Mouse (Mus musculus) kidney, adult 9 months (tissue): ENCODE results near the gene Ugt1a7c.

ENCODE experiments used
- DNase-seq: peaks from one replicate; pipeline ENCODE4 v3.0.0; 2022

Ugt1a7c gene

DNA sequence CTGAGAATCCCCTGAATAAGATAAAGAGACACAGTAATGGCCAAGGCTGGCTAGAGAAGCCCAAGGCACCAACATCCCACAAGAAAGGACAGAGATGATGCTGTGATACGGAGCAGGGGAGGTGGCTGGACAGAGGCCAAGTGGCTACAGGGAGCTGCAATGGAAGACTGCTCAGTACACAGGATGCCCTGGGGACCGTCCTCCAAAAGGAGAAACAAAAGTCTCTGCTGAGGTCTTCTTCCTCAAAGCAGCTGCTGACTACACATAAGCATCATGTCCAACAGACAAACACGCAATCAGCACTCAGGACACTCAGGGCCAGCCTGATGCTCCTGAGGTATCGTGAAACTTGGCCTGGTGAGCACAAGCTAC, 170.0 kb downstream of the Ugt1a7c start:
- no peak for DNase-seq

DNA sequence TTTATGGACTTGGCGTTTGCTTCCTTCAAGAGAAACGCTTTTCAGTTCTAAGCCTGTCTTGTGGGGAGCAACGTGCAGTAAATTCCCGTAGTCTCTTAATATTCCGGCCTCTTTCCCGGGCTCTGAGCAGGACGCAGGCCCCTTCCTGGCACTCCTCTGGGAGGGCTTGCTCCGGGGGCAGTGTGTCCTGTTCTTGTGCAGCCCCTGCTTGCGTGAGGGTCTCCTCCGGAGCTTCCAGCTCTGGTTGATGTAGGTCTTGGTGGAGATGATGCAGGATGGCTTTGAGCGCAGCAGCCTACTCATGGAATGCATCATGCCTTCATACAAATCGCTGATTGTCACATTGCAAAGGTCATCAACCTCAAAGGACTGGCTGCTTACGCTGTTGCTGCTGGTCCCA, 171.3 kb downstream of the Ugt1a7c start:
- no peak for DNase-seq

DNA sequence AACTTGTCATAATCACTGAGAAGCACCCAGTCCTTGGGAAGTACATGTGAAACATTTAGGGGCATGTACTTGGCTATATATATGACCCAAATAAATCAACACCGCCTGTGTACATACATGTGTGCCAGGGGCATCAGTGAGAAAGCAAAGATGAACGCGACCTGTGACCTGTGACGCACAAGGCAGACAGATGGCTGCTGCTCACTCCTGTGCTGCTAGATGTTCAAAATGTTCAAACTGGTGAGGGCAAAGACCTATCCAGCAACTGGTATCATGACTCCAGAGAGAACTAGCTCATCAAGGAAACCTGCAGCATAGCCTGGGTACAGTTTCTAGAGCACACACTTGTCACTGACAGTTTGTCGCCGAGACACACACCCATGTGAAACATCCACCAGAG, 172.6 kb downstream of the Ugt1a7c start:
- DNase-seq: no peak

DNA sequence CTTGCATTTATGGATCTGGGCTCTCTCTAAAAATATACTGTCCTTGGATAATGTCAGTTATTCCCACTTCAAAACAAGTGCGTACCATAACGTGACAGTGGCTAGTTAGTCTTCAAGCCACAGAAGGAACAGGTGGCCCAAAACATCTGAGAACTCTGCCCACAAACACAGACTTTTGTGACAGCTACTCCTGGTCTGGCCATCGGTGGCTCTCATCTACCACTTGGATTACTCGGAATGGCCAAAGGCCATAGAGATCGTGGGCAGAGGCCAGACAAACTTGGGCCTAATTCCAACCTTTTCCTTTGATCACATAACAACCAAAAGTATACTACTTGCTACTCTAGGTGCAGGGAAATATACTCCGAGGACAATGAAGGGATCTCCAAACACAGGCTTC, 173.2 kb downstream of the Ugt1a7c start:
- DNase-seq: no peak
